Mouse (Mus musculus) limb, embryonic 11.5 days (tissue): Measurements from ENCODE around the gene Angptl8. TPM values are rescaled to one million over a fixed set of nuclear protein-coding genes. Genes with fewer than 3 reads are reported as not detected.

Experiments used
- ATAC-seq: fragments of 200-750 bp; cut with Nextera tagmentation; 2 replicates; pipeline ENCODE4 v1.8.0; 2017; ENCODE audit warnings: low read depth; ENCODE audit not compliant: insufficient number of reproducible peaks, low FRiP score, low TSS enrichment
- DNase-seq: peaks from one replicate; pipeline ENCODE4 v3.0.0-alpha.2; 2015; ENCODE audit warnings: low spot score
- H3K27ac ChIP-seq: fragments of 300-500 bp; sonication (generic); replicated peaks from 2 replicates; pipeline ENCODE4 v1.5.1; 2014; ENCODE audit warnings: low read depth, mild to moderate bottlenecking, low read length
- H3K27me3 ChIP-seq: fragments of 300-500 bp; sonication (generic); 2 replicates; pipeline ENCODE4 v1.6.1; 2014; ENCODE audit warnings: mild to moderate bottlenecking, low read length, mixed read lengths; ENCODE audit not compliant: control insufficient read depth, insufficient read depth
- H3K36me3 ChIP-seq: fragments of 300-500 bp; sonication (generic); 2 replicates; pipeline ENCODE4 v1.6.1; 2014; ENCODE audit warnings: mild to moderate bottlenecking, low read length, moderate library complexity, mixed read lengths; ENCODE audit not compliant: control insufficient read depth, insufficient read depth
- H3K4me1 ChIP-seq: fragments of 300-500 bp; sonication (generic); 2 replicates; pipeline ENCODE4 v1.6.1; 2014; ENCODE audit warnings: low read length, mixed read lengths; ENCODE audit not compliant: control insufficient read depth, insufficient read depth
- H3K4me2 ChIP-seq: fragments of 300-500 bp; sonication (generic); 2 replicates; pipeline ENCODE4 v1.6.1; 2014; ENCODE audit warnings: low read depth, mild to moderate bottlenecking, moderate library complexity; ENCODE audit not compliant: severe bottlenecking
- H3K4me3 ChIP-seq: fragments of 300-500 bp; sonication (generic); 2 replicates; pipeline ENCODE4 v1.5.1; 2014; ENCODE audit warnings: low read depth, low read length
- H3K9ac ChIP-seq: fragments of 300-500 bp; sonication (generic); 2 replicates; pipeline ENCODE4 v1.6.1; 2014; ENCODE audit warnings: mild to moderate bottlenecking, low read length
- H3K9me3 ChIP-seq: fragments of 300-500 bp; sonication (generic); 2 replicates; pipeline ENCODE4 v1.6.1; 2016; ENCODE audit warnings: low read length; ENCODE audit not compliant: control insufficient read depth
- WGBS: fragments of 180-500 bp; shearing (Covaris S2); extraction: QIAGEN DNeasy Blood & Tissue Kit; methylation state at CpG from one replicate; pipeline ENCODE4 v1.1.7; 2014; 5-methylcytosine and 5-hydroxymethylcytosine counted together
- polyA plus RNA-seq: library from polyadenylated mRNA; unstranded; fragments of >200 nt; fragmentation: Nextera tagmentation; extraction: Ambion mirVana; gene quantifications from 2 replicates; pipeline ENCODE4 v1.2.1, GENCODE M21; 2014

Angptl8 gene
- polyA plus RNA-seq, 1 experiment from 2014 or later: 0.64 TPM

- H3K9ac ChIP-seq: no peak overlapping the region
- peaks cover 28% of the 10 kb centered on the region for H3K36me3 ChIP-seq
- no peak overlapping the region for H3K4me2 ChIP-seq
- DNase-seq (no peak), ATAC-seq (no peak)
- no peaks in the 10 kb centered on the region for H3K9me3 ChIP-seq
- peaks cover 16% of the 10 kb centered on the region for H3K4me1 ChIP-seq
- no peak overlapping the region for H3K4me3 ChIP-seq
- WGBS: 95% methylated on average over 18 of the region's 18 CpGs
- no peak overlapping the region for H3K27ac ChIP-seq
- no peaks in the 10 kb centered on the region for H3K27me3 ChIP-seq
Measured at GRCm38 (mm10) chr9:21794344-21794834, 40.9 kb upstream of the Angptl8 start.

- Histone ChIP-seq H3K9me3 (no peaks in the 10 kb centered on the region), H3K4me2 (no peak overlapping the region), H3K4me3 (no peak overlapping the region), H3K36me3 (peaks cover 28% of the 10 kb centered on the region), H3K27me3 (no peaks in the 10 kb centered on the region), H3K27ac (no peak overlapping the region), H3K9ac (no peak overlapping the region), H3K4me1 (peaks cover 16% of the 10 kb centered on the region)
- 96% methylated on average over 25 of the region's 25 CpGs for WGBS
- no peak for ATAC-seq
- DNase-seq: no peak
Measured at GRCm38 (mm10) chr9:21794925-21795324, 40.4 kb upstream of the Angptl8 start.

- no peak overlapping the region for H3K9ac ChIP-seq
- no peak for DNase-seq
- no peaks in the 10 kb centered on the region for H3K9me3 ChIP-seq
- no peak for ATAC-seq
- WGBS: 83% methylated on average over 5 of the region's 5 CpGs
- peaks cover 16% of the 10 kb centered on the region for H3K4me1 ChIP-seq
- H3K27me3 ChIP-seq: no peaks in the 10 kb centered on the region
- no peak overlapping the region; the same call in 1 of the 2 replicates for H3K4me3 ChIP-seq
- H3K36me3 ChIP-seq: peaks cover 28% of the 10 kb centered on the region
- 0 out of 2 replicates have a peak overlapping the region, but pooled peaks have one; percentile 43 for H3K27ac ChIP-seq
- peak overlapping the region; percentile 45; the same call in 1 of the 2 replicates for H3K4me2 ChIP-seq
Measured at GRCm38 (mm10) chr9:21795579-21795978, 39.7 kb upstream of the Angptl8 start.

- Histone ChIP-seq H3K36me3 (peaks cover 29% of the 10 kb centered on the region), H3K9ac (peak overlapping the region; percentile 28; the same call in 1 of the 2 replicates), H3K27me3 (no peaks in the 10 kb centered on the region), H3K4me3 (no peak overlapping the region), H3K9me3 (no peaks in the 10 kb centered on the region), H3K4me2 (peak overlapping the region; percentile 45), H3K27ac (peak overlapping the region; percentile 43; the same call in 1 of the 2 replicates), H3K4me1 (peaks cover 16% of the 10 kb centered on the region)
- 37% methylated on average over 3 of the region's 3 CpGs for WGBS
- ATAC-seq: no peak
- peak; percentile 41 for DNase-seq
Measured at GRCm38 (mm10) chr9:21796259-21796658, 39.1 kb upstream of the Angptl8 start.

GRCm38 (mm10) chr9:21796919-21797318 is 38.4 kb upstream of the Angptl8 start:
- whole genome bisulfite sequencing: 66% methylated on average over 3 of the region's 3 CpGs
- no peaks in the 10 kb centered on the region for H3K9me3 ChIP-seq
- peaks cover 16% of the 10 kb centered on the region for H3K4me1 ChIP-seq
- H3K27ac ChIP-seq: peak overlapping the region; percentile 43; the same call in 1 of the 2 replicates
- ATAC-seq (no peak), DNase-seq (no peak)
- H3K4me2 ChIP-seq: peak overlapping the region; percentile 45; the same call in 1 of the 2 replicates
- H3K27me3 ChIP-seq: no peaks in the 10 kb centered on the region
- peaks cover 24% of the 10 kb centered on the region for H3K36me3 ChIP-seq
- peak overlapping the region; percentile 79 for H3K4me3 ChIP-seq
- H3K9ac ChIP-seq: peak overlapping the region; percentile 22; the same call in 1 of the 2 replicates

- Histone ChIP-seq H3K27ac (peak overlapping the region; percentile 89), H3K4me1 (peaks cover 16% of the 10 kb centered on the region), H3K4me2 (peak overlapping the region; percentile 45), H3K27me3 (no peaks in the 10 kb centered on the region), H3K9me3 (no peaks in the 10 kb centered on the region), H3K36me3 (peaks cover 19% of the 10 kb centered on the region), H3K9ac (peak overlapping the region; percentile 90), H3K4me3 (peak overlapping the region; percentile 79)
- ATAC-seq (peak; percentile 79), DNase-seq (peak; percentile 87)
- WGBS: 0% methylated on average over 21 of the region's 26 CpGs
Measured at GRCm38 (mm10) chr9:21797921-21798344, 37.4 kb upstream of the Angptl8 start.

- H3K4me1 ChIP-seq: peaks cover 16% of the 10 kb centered on the region
- peak; percentile 80 for ATAC-seq
- H3K27me3 ChIP-seq: no peaks in the 10 kb centered on the region
- H3K9ac ChIP-seq: peak within 1 kb of the TSS; percentile 90
- peak within 1 kb of the TSS; percentile 79 for H3K4me3 ChIP-seq
- peaks cover 19% of the 10 kb centered on the region for H3K36me3 ChIP-seq
- H3K9me3 ChIP-seq: no peaks in the 10 kb centered on the region
- peak; percentile 94 for DNase-seq
- peak within 1 kb of the TSS; percentile 89 for H3K27ac ChIP-seq
- H3K4me2 ChIP-seq: peak within 1 kb of the TSS; percentile 45
- under 1% methylated on average over 49 of the region's 52 CpGs for WGBS
Measured at GRCm38 (mm10) chr9:21798345-21799009, 36.8 kb upstream of the Angptl8 start, which contains the start of gene Kank2. Kank2 (minus strand) TSS chr9:21798744.

- peak overlapping the region; percentile 79 for H3K4me3 ChIP-seq
Measured at GRCm38 (mm10) chr9:21799010-21799350, 36.3 kb upstream of the Angptl8 start.

More at GRCm38 (mm10) chr9:21799010-21799350, 36.3 kb upstream of the Angptl8 start:
- Histone ChIP-seq H3K27me3 (no peaks in the 10 kb centered on the region), H3K4me2 (peak overlapping the region; percentile 45), H3K9me3 (no peaks in the 10 kb centered on the region), H3K36me3 (peaks cover 15% of the 10 kb centered on the region), H3K9ac (no peak overlapping the region), H3K27ac (no peak overlapping the region; the same call in 1 of the 2 replicates), H3K4me1 (peaks cover 16% of the 10 kb centered on the region)
- 56% methylated on average over 3 of the region's 3 CpGs for WGBS
- ATAC-seq: no peak
- no peak for DNase-seq
